Mouse (Mus musculus): Measurements from ENCODE around the gene Mmp8. TPM values are rescaled to one million over a fixed set of nuclear protein-coding genes. Genes with fewer than 3 reads are reported as not detected.

Gene Mmp8
- total RNA-seq, 4 experiments from 2014 or later = not detected

- no peak for DNase-seq (ENCODE audit: low spot score in 2 of 2)
These were observed 35.1 kb downstream of the Mmp8 start for GRCm38 (mm10) chr9:7593272-7593812.

GRCm38 (mm10) chr9:7594816-7595540 is 36.7 kb downstream of the Mmp8 start:
- peak; percentile 79 to 85 for DNase-seq (ENCODE audit: low spot score in 2 of 2)

- DNase-seq (ENCODE audit: low spot score in 2 of 2) = peak; percentile 38 to 72
These were observed 44.9 kb downstream of the Mmp8 start for GRCm38 (mm10) chr9:7602982-7603742.

GRCm38 (mm10) chr9:7604005-7604404 is 45.7 kb downstream of the Mmp8 start:
- DNase-seq (ENCODE audit: low spot score in 2 of 2) = no peak

- no peak for DNase-seq (ENCODE audit: low spot score in 2 of 2)
These were observed 47.4 kb downstream of the Mmp8 start for GRCm38 (mm10) chr9:7605638-7606037.

Other genes with a start within 250 kb of the Mmp8 start
- gene Mmp12, start 214.1 kb upstream of the Mmp8 start, total RNA-seq (2022) = 1 to 10 TPM in 1 of 4 experiments, under 1 TPM in 1, not detected in 2; 0.43 to 1.3 TPM
- gene Mmp1b, start 170.4 kb upstream of the Mmp8 start, total RNA-seq (2022) = not detected
- not detected for gene Mmp3, start 112.6 kb upstream of the Mmp8 start, total RNA-seq (2022)
- not detected for gene Mmp10, start 56.1 kb upstream of the Mmp8 start, total RNA-seq (2022)
- gene Mmp27, start 12.9 kb downstream of the Mmp8 start, total RNA-seq (2022) = not detected
- gene Mmp20, start 69.8 kb downstream of the Mmp8 start, total RNA-seq (2022) = not detected
- gene Mmp7, start 133.6 kb downstream of the Mmp8 start, total RNA-seq (2022) = not detected
- gene Tmem123, start 205.6 kb downstream of the Mmp8 start, total RNA-seq (2022) = 10 to 100 TPM in 2 of 4 experiments, 1 to 10 TPM in 2; 9.6 to 15.0 (median 12.1) TPM

Data from layer of hippocampus, adult 8-10 months (tissue).